Mouse (Mus musculus) limb, embryonic 10.5 days (tissue): Measurements from ENCODE around the gene Olfr1076. TPM values are rescaled to one million over a fixed set of nuclear protein-coding genes. Genes with fewer than 3 reads are reported as not detected.
"Not testable (repeated sequence)": the region's sequence is repeated elsewhere in the genome, so short reads cannot be mapped to it uniquely, and the experiment has no call there.

Experiments used
- DNase-seq: peaks from one replicate; pipeline ENCODE4 v3.0.0-alpha.2; 2017; ENCODE audit warnings: low spot score
- H3K27ac ChIP-seq: fragments of 300-500 bp; sonication (generic); 2 replicates; pipeline ENCODE4 v1.5.1; 2016; ENCODE audit warnings: mild to moderate bottlenecking
- H3K27me3 ChIP-seq: fragments of 300-500 bp; sonication (generic); 2 replicates; pipeline ENCODE4 v1.6.1; 2016; ENCODE audit warnings: low read depth, mild to moderate bottlenecking; ENCODE audit not compliant: poor library complexity, severe bottlenecking
- H3K36me3 ChIP-seq: fragments of 300-500 bp; sonication (generic); 2 replicates; pipeline ENCODE4 v1.6.1; 2016; ENCODE audit warnings: mild to moderate bottlenecking, moderate library complexity
- H3K4me1 ChIP-seq: fragments of 300-500 bp; sonication (generic); 2 replicates; pipeline ENCODE4 v1.6.1; 2016
- H3K4me3 ChIP-seq: fragments of 300-500 bp; sonication (generic); 2 replicates; pipeline ENCODE4 v1.5.1; 2016; ENCODE audit warnings: mild to moderate bottlenecking, moderate library complexity
- H3K9me3 ChIP-seq: fragments of 300-500 bp; sonication (generic); replicated peaks from 2 replicates; pipeline ENCODE4 v1.6.1; 2016; ENCODE audit warnings: mild to moderate bottlenecking
- WGBS: fragments of 180-500 bp; shearing (Covaris S2); methylation state at CpG from one replicate; pipeline ENCODE4 v1.1.7; 2016; 5-methylcytosine and 5-hydroxymethylcytosine counted together
- polyA plus RNA-seq: library from polyadenylated mRNA; unstranded; fragments of >200 nt; fragmentation: Nextera tagmentation; extraction: Ambion mirVana; gene quantifications from 2 replicates; pipeline ENCODE4 v1.2.1, GENCODE M21; 2016

Olfr1076 gene
- polyA plus RNA-seq = not detected in 2 replicates

DNA sequence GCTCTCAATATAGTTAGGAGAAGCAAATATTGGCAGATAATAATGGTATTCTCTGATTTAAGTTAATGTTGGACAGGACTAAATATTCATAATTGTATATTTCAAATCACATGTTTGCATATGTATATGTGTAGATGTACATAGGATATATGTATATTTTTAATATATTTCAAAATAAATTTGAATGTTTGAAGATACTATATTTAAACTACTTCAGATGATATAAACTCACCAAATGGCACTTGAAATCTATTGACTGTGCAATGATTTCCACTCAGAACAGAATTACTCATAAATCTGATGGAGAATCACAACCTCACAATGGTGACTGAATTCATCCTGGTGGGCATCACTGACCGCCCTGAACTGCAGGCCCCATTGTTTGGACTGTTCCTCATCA is at the start of gene Olfr1076:
TSS of gene Olfr1076 (plus strand) at position 301 of the 400 bp plus-strand sequence.
- 92% methylated on average over 1 of the region's 1 CpGs for WGBS
- Histone ChIP-seq H3K27ac (no peak within 1 kb of the TSS), H3K4me1 (no peaks in the 10 kb centered on the region), H3K9me3 (no peaks in the 10 kb centered on the region), H3K4me3 (no peak within 1 kb of the TSS), H3K27me3 (no peaks in the 10 kb centered on the region), H3K36me3 (no peaks in the 10 kb centered on the region)
- no peak for DNase-seq

DNA sequence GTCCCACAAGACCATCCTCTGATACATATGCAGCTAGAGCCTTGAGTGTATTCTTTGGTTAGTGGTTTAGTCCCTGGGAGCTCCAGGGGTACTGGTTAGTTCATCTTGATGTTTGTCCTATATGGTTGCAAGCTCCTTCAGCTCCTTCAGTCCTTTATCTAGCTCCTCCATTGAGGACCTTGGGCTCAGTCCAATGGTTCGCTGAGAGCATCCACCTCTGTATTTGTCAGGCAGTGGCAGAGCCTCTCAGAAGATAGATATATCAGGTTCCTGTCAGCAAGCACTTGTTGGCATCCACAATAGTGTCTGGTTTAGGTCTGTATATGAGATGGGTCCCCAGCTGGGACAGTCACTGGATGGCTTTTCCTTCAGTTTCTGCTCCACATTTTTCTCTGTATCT is 47.8 kb upstream of the Olfr1076 start:
- DNase-seq = no peak
- no peak overlapping the region for H3K27ac ChIP-seq
- WGBS = 86% methylated on average over 1 of the region's 1 CpGs
- no peak overlapping the region for H3K4me3 ChIP-seq
- no peaks in the 10 kb centered on the region for H3K9me3 ChIP-seq
- H3K36me3 ChIP-seq = no peaks in the 10 kb centered on the region
- no peaks in the 10 kb centered on the region for H3K27me3 ChIP-seq
- no peaks in the 10 kb centered on the region for H3K4me1 ChIP-seq

DNA sequence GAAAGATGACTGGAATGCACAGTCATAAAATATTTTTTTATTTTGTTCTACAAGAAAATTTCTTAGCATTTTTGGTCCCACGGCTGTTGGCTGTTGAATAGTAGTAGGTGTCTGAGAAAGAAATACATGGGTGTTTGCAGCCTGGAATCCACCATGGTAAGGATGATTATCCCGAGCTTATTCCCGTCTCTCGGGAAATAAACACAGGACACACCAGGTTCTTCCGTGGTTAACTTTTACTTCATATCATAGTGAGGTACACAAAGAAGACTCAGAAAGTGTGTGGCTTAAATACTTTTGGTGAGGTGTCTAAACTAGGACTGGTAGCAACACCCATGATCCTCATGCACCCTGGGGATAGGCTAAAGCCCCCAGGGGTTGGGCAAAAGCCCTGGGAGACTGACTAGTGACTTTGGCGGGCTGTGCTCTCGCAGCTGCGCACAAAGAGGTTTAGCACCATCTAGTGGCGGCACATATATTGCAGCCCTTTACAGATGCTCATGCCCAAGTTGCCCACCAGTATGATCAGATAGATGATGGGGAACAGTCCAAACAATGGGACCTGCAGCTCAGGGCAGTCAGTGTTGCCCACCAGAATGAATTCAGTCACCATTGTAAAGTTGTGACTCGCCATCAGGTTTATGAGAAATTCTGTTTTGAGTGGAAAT is 43.7 kb upstream of the Olfr1076 start:
- Histone ChIP-seq H3K4me3 (no peak overlapping the region), H3K27ac (no peak overlapping the region), H3K27me3 (no peaks in the 10 kb centered on the region), H3K36me3 (no peaks in the 10 kb centered on the region), H3K4me1 (no peaks in the 10 kb centered on the region), H3K9me3 (no peaks in the 10 kb centered on the region)
- WGBS = 46% methylated on average over 10 of the region's 10 CpGs
- peak; percentile 65 for DNase-seq

DNA sequence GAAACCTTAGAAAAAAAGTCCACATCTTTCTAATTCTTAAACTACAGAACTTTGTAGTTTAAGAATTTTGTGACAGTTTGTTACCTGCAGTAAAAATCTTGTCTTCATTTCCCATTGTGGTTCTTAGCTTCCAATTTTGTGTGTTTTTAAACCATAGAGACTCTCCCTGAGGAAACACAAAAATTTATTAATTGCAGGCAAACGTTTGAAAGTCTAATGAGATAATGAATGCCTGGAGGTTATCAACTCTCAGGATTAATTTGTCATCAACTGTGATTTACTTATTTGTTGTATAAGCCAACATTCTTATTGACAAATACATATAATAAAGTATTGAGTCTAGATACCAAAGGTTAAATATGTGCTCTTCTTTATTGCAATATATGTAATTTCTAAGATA is 21.0 kb upstream of the Olfr1076 start, which contains the start of gene Olfr228:
TSS of gene Olfr228 (minus strand) at position 101 of the 400 bp plus-strand sequence.
- Histone ChIP-seq H3K4me3 (no peak within 1 kb of the TSS), H3K9me3 (no peaks in the 10 kb centered on the region), H3K27ac (no peak within 1 kb of the TSS), H3K4me1 (no peaks in the 10 kb centered on the region), H3K27me3 (no peaks in the 10 kb centered on the region), H3K36me3 (no peaks in the 10 kb centered on the region)
- WGBS = 52% methylated on average over 1 of the region's 1 CpGs
- DNase-seq = no peak

DNA sequence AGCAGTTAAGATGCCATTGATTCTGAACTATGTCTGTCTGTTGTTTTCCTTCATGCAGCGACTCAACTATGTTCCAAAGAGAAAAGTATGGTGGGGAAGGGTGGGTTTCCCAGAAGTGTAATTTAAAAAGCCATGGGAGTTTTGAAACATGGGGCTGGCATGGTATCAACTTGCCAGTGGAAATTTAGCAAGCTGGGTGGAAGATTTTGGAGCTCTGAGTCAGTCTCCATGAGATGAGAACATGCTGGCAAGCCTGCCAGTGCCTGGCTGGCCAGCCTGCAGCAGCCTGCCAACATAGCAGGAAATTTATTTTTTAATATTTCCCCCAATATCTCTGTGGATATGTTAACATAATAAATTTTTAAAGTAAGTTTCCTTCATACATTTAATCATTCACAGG is 22.7 kb downstream of the Olfr1076 start:
- no peaks in the 10 kb centered on the region for H3K4me1 ChIP-seq
- H3K36me3 ChIP-seq = no peaks in the 10 kb centered on the region
- no peak overlapping the region for H3K27ac ChIP-seq
- H3K4me3 ChIP-seq = no peak overlapping the region
- DNase-seq = no peak
- no peaks in the 10 kb centered on the region for H3K27me3 ChIP-seq
- 89% methylated on average over 1 of the region's 1 CpGs for WGBS
- no peaks in the 10 kb centered on the region for H3K9me3 ChIP-seq

DNA sequence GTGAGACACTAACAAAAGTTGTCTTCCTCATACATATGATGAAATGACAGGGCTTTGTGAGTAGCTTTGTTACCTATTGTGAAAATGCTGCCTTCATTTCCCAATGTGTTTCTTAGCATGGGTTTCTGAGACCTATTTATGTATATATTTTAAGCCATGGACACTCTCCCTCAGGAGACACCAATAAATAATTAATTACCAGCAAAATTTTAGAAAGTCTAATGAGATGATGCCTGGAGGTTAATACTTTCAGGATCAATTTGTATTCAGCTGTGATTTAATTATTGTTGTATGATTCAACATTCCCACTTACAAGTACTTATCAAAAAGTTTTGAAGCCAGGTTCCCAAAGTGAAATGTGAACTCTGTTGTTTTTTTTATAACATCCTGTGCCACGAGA is 34.1 kb downstream of the Olfr1076 start, which contains the start of gene Olfr1079:
TSS of gene Olfr1079 (minus strand) at position 101 of the 400 bp plus-strand sequence.
- Histone ChIP-seq H3K9me3 (no peaks in the 10 kb centered on the region), H3K4me3 (no peak within 1 kb of the TSS), H3K27ac (no peak within 1 kb of the TSS), H3K4me1 (no peaks in the 10 kb centered on the region), H3K27me3 (no peaks in the 10 kb centered on the region), H3K36me3 (no peaks in the 10 kb centered on the region)
- 74% methylated on average over 1 of the region's 1 CpGs for WGBS
- no peak for DNase-seq

DNA sequence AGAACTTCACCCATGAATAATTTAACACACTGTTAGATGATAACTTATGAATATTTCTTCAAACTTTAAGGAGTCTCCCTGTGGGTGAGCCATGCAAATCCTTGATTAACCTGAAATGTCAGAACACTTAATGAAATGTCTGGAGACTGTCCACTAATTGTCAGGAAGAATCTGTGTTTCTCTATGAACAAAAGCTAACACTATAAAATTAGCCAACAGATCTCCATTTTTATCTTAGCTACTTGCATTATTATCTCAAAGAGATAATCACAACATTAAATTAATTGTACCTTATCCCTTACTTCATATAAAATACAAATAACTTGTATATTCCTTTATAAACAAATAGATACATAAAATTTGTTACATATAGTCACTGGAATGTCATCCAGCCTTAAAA is 49.9 kb downstream of the Olfr1076 start, which contains the start of gene Olfr1080:
TSS of gene Olfr1080 (minus strand) at position 101 of the 400 bp plus-strand sequence.
- H3K4me1 ChIP-seq, H3K27me3 ChIP-seq, DNase-seq, H3K9me3 ChIP-seq, H3K4me3 ChIP-seq, H3K27ac ChIP-seq, H3K36me3 ChIP-seq: not testable (repeated sequence)

Other genes starting within 250 kb of the Olfr1076 start
- not detected in 2 replicates for gene Olfr1051, start 229.4 kb upstream of the Olfr1076 start, polyA plus RNA-seq
- not detected in 2 replicates for gene Olfr1052, start 216.0 kb upstream of the Olfr1076 start, polyA plus RNA-seq
- not detected in 2 replicates for gene Olfr1053, start 193.2 kb upstream of the Olfr1076 start, polyA plus RNA-seq
- not detected in 2 replicates for gene Olfr1054, start 173.0 kb upstream of the Olfr1076 start, polyA plus RNA-seq
- gene Olfr1055, start 158.2 kb upstream of the Olfr1076 start, polyA plus RNA-seq = not detected in 2 replicates
- gene Olfr1056, start 146.0 kb upstream of the Olfr1076 start, polyA plus RNA-seq = not detected in 2 replicates
- gene Olfr1057, start 130.1 kb upstream of the Olfr1076 start, polyA plus RNA-seq = not detected in 2 replicates
- gene Olfr1058, start 119.9 kb upstream of the Olfr1076 start, polyA plus RNA-seq = not detected in 2 replicates
- not detected in 2 replicates for gene Olfr1061, start 94.4 kb upstream of the Olfr1076 start, polyA plus RNA-seq
- not detected in 2 replicates for gene Olfr1062, start 81.7 kb upstream of the Olfr1076 start, polyA plus RNA-seq
- gene Olfr1065, start 57.9 kb upstream of the Olfr1076 start, polyA plus RNA-seq = not detected in 2 replicates
- gene Olfr1066, start 52.2 kb upstream of the Olfr1076 start, polyA plus RNA-seq = not detected in 2 replicates
- gene Olfr228, start 21.1 kb upstream of the Olfr1076 start, polyA plus RNA-seq = not detected in 2 replicates
- not detected in 2 replicates for gene Olfr1079, start 34.0 kb downstream of the Olfr1076 start, polyA plus RNA-seq
- gene Olfr1080, start 49.8 kb downstream of the Olfr1076 start, polyA plus RNA-seq = not detected in 2 replicates
- not detected in 2 replicates for gene Olfr1082, start 90.5 kb downstream of the Olfr1076 start, polyA plus RNA-seq
- gene Olfr1084, start 131.3 kb downstream of the Olfr1076 start, polyA plus RNA-seq = not detected in 2 replicates
- not detected in 2 replicates for gene Olfr1085, start 153.6 kb downstream of the Olfr1076 start, polyA plus RNA-seq
- not detected in 2 replicates for gene Olfr1086, start 171.6 kb downstream of the Olfr1076 start, polyA plus RNA-seq
- not detected in 2 replicates for gene Olfr1087, start 189.9 kb downstream of the Olfr1076 start, polyA plus RNA-seq
- gene Olfr1089, start 225.2 kb downstream of the Olfr1076 start, polyA plus RNA-seq = not detected in 2 replicates